Mouse (Mus musculus): ENCODE data around the gene Lamb1.

Gene Lamb1

DNA sequence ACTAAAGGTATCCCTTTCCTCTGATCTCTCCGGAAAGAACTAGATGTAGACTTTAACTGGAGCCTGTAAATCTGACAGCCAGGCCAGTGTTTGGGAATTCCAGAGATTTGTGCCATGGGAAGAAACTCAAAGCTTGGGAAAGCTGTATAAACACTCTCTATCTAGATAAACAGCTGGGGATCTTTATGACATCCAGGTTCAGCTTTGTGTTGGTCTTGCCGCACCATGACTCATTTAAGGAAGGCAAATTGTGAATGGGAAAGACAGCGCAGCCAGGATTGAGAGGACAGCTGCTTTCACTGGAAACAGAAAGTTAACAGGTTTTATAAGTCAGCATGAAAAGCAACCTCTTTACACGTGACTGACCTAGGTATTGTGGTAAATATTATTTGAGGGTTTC lies 12.8 kb upstream of the Lamb1 start:
- DNase-seq (ENCODE audit: low spot score): no peak

DNA sequence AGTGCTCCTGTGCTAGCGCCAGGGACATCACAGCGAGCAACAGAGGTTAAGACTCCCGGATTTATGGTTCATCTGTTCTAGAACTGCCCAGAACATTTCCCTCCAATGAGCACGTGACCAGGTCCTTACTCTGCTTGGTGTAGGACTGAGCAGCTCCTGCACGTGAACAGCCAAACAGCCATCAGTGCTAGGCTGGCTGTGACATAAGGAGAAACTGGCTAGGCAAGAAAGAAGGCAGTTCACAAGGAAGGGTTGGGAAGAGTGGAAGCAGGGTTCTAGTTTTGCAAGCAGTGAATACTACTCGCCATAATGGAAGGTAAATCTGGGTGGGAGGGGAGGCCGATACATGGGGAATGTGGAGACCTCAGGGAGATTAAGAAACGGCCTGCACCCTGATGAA lies 10.1 kb upstream of the Lamb1 start:
- no peak for DNase-seq (ENCODE audit: low spot score)

DNA sequence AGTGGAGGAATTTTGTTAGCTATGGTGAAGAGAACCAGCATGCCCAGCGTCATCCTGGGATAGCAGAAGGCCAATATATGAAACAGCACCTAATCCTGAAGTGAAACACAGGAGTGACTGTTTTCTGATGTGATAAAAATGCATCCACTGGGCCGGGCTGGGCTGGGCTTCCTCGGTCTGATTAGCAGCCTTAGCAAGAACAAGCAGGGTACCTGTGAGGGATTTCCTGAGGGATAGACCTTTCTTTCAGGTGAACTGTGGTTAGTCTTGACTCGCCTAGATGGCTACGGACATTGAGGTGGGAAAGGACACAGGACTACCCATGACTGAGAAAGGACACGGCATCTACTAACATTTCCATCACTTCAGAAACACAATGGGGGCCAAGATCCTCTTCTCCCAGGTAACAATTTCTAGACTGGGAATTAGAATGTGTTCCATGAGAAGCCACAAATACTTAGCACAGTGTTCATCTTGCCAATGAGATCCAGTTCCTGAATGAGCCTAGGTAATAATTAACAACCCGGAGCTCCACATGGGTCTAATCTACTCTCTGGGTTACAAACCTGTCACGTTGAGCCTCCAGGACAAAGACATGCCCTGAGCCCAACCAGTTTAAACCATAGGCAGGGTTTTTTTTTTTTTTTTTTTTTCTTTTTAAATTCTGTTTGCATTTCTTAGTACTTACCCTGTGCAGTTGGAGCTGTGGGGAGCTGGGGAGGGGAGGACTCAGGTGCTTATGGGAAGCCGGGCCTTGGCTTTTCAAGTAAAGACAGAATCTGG lies 8.7 kb upstream of the Lamb1 start:
- no peak for DNase-seq (ENCODE audit: low spot score)

DNA sequence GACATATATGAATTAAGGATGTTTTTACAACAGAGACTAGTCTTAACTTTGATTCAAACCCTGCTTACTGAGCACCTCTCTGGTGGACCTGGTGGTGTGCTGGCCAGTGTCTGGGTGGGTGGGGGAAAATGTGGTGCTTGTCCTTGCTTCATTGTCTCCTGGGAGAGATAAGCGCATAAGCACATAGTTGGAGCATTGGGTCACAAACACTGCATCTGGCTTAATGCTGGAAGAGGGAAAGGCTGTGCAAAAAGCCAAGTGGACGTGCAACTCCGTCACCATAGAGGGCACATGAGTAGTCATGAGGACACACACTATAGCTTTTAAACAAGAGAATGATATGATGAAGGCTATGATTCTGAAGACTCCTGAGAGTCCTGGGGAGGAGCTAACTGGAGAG lies 3.2 kb upstream of the Lamb1 start:
- DNase-seq (ENCODE audit: low spot score): no peak

DNA sequence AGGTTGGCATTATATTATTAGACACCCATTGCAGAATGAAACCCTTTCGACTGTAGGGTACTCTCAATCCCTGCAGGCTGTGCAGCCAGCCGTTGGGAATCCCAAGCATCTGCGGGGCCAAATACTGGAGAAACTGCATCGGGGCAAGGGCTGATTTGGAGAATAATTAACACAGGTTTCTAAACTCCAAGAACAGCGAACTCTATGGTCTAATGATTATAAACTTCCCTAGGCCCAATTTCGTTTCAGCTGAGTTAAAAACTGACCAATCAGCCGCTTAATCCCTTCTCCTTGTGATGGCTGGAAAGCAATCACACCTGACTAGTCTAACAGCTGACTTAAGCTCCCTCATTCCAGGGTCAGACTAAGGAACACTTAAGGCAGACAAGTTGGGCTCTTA lies 1.1 kb upstream of the Lamb1 start:
- DNase-seq (ENCODE audit: low spot score): no peak

DNA sequence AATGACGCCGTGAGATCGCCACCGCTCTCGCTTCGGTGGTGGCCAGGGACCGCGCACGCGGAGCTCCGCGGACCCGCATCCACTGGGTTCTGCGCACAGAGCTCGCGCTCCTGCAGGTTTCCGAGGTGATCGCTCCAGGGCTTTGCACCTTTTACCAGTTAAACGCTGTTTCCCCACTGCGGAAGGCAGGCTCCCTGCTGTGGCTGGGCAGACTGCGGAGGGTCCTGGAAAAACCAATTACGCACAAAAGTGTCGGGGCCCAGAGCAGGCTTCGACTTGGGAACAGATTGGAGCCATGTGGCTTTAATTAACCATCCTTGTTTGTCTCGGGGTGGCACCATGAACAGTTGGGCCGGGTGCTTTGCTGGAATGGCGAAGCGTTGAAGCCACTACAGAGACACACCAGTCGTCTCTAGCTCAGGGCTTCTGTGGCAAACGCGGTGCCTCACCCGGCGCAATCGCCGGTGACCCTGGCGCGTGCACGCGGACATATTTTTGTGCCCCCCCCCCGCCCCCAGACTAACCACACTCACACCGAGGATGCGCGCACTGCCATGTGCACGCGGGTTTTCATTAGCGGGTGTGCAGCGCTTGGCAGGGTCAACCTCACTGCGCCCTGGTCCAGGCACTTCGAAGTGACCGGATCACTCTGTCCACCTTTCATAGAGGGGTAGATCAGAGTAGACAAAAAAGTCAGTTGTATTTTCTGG lies 843 bp downstream of the Lamb1 start:
- no peak for DNase-seq (ENCODE audit: low spot score)

DNA sequence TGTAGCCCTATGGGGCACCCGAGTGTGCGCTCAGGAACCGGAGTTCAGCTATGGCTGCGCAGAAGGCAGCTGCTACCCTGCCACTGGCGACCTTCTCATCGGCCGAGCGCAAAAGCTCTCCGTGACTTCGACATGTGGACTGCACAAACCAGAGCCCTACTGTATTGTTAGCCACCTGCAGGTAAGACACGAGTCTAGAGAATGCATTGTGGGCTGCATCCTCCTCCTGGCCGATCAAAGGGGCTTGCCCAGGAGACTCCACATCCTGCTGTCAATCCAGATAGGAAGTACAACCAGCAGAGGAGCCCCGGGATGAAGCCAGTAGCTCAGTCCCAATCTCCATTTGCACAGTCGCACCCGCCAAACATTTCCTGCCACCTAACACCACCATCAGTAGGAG lies 1.7 kb downstream of the Lamb1 start:
- DNase-seq (ENCODE audit: low spot score): no peak

DNA sequence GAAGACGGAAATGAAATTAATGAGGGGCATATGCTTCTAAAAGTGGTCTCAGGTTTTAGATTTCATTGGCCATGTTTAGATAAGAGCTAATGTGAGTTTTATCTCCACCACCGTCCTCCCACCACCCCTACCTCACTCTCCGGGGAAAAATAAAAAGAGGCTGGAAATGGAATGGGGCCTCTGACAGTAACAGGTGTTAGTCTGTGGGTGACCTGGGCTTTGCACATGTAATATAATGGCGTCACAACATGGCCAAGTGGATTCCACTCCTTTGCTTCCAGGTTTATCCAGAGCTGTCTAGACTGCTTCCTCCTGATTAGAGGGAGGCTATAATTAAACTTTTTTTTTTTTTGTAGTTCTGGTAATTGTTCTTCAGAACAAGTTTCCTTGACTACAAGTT lies 2.3 kb downstream of the Lamb1 start:
- no peak for DNase-seq (ENCODE audit: low spot score)

DNA sequence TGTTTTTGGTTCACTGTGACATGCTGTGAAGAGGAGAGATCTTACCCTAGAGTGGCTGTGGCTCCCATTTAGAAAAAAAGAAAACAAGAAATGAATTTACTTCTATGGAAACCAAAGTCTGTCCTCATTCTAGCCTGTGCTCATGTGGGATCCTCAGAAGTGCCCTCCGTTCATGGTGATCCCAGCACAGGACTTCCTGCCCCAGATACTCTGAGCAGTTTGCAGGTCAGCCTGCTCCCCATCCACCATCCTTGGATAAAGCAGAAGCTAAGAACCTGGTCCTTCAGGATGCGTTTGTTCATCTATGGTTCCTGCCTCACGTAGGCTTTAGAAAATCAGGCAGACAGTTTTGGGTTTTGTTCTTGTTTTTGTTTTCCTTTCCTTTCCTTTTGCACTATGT lies 3.3 kb downstream of the Lamb1 start:
- DNase-seq (ENCODE audit: low spot score): no peak

DNA sequence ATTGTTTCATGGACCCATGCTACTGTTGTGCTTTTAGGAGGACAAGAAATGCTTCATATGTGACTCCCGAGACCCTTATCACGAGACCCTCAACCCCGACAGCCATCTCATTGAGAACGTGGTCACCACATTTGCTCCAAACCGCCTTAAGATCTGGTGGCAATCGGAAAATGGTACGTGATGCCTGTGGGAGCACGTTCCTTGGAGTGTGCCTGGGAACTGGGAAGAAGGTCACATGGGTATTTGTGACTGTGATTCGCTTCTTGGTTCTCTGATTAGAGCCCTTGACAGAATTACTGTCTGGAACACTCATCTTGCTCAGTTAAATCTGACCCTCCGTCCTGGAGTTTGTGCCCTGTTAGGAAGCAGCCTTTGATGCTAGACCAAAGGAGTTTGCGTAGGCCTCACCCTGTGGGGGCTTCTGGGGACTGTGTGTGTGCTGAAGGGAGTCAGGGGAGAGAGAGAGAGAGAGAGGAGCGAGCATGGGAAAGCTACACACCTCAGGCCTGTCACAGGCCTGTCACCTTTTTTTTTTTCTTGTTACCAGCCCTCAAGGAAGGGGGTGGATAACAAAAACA lies 4.1 kb downstream of the Lamb1 start:
- no peak for DNase-seq (ENCODE audit: low spot score)

DNA sequence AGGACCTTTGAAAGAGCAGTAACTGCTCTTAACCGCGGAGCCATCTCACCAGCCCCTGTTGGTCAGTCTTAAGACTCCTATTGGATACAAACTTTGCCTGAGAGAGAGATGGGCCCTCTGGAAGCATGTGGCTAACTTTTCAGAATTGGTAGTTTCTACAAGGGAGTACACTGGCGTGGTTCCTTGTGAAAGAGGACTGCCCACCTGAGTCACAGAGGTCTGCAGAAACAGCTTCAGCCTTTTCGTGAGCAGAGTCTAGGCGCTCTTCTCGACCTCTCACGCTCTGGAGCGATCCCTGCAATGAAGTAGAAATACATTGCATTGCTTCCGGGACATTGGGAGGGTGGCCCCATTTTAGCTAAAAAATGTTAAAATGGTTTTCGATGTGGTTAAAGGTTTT lies 5.3 kb downstream of the Lamb1 start:
- no peak for DNase-seq (ENCODE audit: low spot score)

DNA sequence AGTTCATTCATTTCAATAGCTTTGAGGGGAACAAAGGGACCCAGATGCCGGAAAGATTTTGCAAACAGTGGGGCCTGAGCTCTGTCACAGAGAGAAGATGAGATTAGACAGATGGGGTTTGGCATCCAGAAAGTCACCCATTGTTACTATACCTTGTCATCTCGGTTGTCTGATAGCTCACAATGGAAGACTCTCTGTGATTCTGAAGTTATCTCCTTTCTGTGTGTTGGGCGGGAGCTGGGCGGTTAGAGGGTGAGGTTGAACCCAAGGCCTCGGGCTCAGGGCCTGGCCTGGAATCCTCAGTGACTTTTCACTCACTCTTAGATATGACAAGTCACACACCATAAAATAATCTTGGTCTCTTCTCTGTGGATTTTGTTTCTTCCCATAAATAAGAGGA lies 5.7 kb downstream of the Lamb1 start:
- DNase-seq (ENCODE audit: low spot score): no peak

DNA sequence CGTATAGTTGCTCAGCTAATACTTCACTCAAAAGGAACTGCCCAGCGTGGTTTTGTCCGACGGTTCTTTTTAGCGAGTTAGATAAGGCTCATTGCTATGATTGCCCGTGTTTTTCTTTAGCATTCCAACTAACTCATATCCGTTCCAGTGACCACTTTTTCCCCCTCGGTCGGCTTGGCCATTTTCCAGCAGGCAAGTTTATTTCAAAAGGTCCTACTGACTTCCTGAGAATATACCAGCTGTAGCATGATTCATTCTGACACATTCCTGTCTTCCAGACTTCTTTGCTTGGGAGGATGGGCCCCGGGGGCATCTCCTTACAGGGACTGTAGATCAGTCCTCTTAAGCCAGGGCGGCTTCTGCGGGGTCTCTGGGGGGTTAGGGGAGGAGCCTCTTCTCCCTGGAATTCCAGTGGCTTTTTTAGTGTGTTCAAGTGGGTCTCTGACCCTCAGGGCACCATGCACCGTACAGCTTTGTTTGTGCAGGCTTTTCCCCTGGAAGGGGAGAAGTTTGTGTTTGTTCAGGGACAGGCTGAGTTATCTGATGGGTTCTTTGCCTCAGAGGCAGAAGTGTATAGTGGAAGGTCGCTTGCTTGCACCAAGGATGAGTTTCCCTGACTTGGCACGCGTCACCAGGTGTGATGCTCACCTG lies 6.5 kb downstream of the Lamb1 start:
- DNase-seq (ENCODE audit: low spot score): peak; percentile 49

DNA sequence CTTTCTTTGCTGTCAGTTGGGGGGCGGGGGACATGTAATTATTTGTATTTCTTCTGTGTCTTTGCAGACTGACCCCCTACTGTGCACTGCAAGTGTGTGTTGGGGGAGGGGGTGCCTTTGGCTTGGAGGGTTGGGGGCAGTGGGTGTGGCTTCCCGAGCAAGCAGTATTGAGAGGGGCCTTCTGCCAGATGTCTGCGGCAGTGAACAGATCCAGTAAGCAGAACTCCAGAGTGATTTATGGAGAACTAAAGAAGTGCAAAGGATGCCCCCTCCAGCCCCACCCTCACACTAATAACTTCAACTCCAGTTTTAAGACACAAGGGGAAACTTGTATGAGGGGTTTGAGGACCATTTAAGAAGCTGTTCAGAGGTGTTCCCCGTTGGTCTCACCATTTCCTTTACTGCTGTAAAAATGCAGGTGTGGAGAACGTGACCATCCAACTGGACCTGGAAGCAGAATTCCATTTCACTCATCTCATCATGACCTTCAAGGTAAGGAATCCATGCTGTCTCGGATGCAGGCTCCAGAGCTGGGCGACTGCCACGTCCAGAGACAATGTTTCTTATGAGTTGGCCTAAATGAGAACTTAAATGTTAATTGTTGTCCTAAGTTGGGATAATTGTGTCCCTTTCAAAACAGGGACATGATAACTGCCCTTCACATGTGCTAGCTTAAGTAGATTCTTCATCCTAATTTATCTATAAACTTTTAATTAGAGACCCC lies 7.1 kb downstream of the Lamb1 start:
- DNase-seq (ENCODE audit: low spot score): no peak

DNA sequence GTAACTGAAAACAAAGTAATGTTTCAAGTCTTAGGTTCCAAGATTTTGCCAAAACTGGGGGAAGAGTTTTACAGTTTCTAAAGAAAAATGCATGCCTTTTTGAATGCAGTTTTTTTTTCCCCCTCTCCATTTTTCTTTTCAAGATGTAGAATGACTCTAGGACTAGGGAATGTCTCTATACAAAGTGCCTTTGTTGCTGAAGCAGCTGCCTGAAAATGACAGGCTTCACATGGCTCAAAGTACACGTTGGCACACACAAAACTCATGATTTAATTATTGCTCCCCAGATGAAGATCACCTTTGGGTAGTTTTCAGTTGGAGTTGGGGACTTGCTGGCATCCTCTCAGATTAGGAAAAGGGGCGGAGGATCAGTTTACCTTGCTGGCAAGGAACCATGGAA lies 7.8 kb downstream of the Lamb1 start:
- DNase-seq (ENCODE audit: low spot score): no peak

DNA sequence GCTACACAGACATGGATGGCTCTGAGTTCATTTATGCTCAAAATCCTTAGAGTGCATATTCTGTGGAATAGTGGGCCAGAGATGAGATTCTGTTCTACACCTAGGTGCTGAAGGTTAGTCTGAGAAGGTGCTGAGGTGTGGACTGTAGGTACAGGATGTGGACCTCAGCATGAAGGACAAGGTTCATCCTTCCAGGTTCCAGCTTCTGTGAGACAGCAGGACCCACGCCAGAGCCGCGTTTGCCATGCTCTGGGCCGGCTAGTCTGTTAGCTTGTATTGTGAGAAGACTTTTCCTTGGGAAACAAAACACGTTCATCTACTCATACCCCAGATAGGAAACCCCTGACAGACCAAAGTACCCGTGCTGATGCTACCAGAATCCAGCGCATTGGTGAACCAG lies 8.6 kb downstream of the Lamb1 start:
- DNase-seq (ENCODE audit: low spot score): no peak

DNA sequence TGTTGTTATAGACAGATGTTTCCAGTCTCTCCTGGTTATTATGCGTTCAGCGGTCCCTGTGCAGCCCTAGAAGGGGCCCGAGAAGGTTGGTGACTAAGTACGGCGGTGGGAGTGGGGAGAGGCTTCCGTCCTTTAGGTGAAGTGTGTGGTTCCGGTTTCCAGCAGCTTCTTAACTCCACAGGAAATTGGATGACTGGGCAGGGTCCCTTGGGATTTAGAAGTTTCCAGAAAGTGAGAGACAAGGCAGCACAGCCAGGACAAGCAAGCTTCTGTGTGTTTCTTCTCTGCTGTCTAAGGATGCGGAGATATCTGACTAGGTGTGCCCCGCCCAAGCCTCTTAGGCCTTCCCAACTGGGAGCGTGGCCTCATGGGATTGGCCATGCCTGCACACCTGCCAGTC lies 10.4 kb downstream of the Lamb1 start:
- DNase-seq (ENCODE audit: low spot score): no peak

DNA sequence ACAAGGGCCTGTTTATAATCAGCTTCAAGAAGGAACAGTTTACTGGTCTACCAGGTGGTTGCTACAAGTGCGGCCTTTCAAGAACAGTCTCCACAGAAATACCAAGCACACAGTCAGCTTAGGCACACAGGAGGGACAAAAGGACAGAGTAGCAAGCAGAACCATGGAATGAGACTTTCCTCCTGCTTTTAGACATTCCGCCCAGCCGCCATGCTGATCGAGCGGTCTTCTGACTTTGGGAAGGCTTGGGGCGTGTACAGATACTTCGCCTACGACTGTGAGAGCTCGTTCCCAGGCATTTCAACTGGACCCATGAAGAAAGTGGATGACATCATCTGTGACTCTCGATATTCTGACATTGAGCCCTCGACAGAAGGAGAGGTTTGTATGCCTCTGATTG lies 13.2 kb downstream of the Lamb1 start:
- DNase-seq (ENCODE audit: low spot score): no peak

DNA sequence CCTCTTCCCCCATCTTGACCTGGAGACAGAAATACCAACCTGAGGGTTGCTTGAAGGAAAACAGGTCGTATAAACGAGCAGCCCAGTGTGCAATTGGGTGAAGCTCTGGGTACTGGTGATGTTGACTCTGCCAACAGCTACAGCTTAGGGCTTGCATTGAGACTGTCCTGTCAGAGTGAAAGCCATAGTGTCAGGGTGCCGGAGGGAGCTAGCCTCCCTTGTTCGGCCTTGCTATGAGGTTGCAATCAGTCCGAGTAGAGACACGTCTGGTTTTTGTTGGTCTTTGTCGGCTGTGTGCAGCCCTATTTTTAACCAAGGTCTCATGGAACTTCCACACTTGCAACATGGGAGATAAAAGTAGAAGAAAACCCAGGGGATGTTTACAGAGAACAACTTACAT lies 15.3 kb downstream of the Lamb1 start:
- no peak for DNase-seq (ENCODE audit: low spot score)

DNA sequence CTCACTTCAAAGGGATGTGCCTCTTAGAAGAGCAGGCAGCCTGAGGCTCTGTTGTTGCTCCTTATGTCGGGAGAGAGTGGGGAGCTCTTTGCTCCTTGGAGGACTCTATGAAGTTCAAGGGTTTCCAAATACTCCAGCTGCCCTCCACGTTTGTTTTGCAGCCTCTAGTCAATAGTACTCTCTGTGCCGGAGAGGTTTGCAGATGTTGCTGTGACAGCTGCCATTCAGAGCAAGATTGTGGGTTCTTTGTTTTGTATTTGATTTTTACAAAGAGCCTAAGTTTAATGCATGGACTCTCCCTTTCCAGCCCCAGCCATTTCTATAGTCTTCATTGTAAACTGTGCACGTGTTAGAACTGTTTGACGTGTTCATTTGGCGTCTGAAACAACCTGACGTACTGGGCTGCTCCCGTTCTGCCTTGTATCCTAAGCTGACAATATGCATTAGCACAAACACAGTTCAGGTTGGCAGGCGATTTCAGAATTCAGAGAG lies 16.1 kb downstream of the Lamb1 start:
- no peak for DNase-seq (ENCODE audit: low spot score)

DNA sequence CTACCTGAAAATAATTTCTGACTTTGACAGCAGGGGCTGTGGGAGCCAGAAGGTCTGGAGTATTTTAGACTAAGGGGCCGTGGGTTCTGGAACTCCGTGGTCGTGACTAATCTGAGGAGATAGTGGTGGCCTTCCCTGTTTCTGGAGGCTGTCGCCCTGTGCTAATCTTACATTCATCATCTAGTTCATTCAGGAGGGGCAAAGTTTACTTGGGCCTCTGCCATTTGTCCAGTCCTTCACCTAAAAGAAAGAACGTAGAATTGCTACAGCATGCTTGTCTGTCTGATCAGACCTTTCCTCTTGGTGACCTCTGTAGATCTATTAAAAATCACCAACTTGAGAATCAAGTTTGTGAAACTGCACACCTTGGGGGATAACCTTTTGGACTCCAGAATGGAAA lies 17.2 kb downstream of the Lamb1 start:
- no peak for DNase-seq (ENCODE audit: low spot score)

DNA sequence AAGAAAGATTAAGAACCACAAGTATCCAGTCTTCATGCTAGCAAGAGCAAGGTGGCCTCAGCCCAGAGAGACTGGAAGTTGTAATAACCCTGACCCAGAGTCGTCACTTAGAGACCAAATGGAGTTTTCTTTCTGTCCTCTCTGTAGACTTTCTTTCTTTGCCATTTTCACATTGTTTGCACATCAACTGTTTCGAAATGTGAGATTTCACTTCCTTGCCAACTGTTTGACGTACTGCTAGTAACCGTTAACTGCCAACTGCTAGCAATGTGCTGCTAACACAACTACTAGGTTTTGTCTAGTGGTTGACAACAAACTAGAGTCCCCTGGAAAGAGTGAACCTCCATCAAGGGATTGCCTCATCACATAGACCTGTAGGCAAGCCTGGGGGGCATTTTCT lies 18.1 kb downstream of the Lamb1 start:
- DNase-seq (ENCODE audit: low spot score): no peak
